ENCODE assay signal across 27 mouse cellular contexts in the genomic region with DNA sequence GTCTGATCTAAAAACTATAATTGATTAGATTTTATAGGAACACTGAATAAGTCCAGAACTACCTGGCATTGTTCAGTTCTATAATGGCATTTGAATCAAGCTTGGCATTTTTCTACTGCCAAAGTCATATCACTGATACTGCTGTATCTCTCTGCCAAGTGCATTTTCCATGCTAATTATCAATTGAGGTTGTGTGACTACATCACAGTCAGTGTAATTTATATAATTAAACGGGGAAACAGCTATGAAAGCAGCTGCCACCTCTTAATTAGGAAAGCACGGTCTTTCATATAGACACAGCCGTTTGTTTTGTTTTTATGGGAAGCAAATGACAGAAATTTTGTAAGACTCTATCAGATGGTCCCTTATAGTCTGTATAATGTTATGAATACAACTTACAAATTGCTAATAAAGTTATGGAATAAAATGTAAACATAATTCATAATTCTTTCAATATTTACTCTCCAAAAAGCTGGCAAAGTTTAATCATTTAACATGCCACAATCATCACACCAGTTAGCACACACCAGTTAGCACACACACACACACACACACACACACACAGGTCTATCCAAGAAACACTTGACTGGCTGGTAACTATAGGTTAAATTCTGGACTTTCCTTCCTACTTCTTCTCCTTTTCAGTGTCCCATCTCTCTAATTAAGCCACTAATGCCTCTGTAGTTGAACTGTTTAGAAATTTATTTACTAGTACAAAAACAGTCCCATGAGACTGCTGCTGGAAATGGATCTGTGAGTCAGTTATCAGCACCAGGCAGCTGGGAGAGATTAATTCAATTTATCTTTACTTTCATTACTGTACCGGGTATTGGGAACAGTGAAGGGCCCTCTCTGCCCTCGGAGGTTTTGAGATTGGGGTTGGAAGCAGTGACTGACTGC.
DNase-seq lines count a peak whose midpoint lies in the region; ATAC-seq and TF ChIP-seq lines count a peak whose summit lies in the region.
"Had no signal": no experiment of that assay in that cellular context is flagged by ENCODE, and none has a peak within 500 bp of the region (broad histone marks: within the 10 kb centered on the region; RNA-seq: fewer than 3 reads in every experiment).

No protein-coding gene starts in this region.

- H3K4me2 ChIP-seq in midbrain, embryonic 13.5 days (replicated peaks) = no peak overlapping the region
- H3K4me2 ChIP-seq in midbrain, embryonic 11.5 days = no peak overlapping the region
- no peak overlapping the region for H3K4me2 ChIP-seq in forebrain, embryonic 14.5 days (ENCODE audit: low read length)
- no peak overlapping the region for H3K4me2 ChIP-seq in hindbrain, embryonic 14.5 days (replicated peaks)
- no peak overlapping the region for H3K4me2 ChIP-seq in midbrain, postnatal 0 days (ENCODE audit: low read depth, low read length, poor library complexity, severe bottlenecking)
- H3K4me2 ChIP-seq: embryonic facial prominence, embryonic 12.5 days; heart, embryonic 15.5 days; intestine, embryonic 15.5 days; limb, embryonic 13.5 days; liver, embryonic 12.5 days; midbrain, embryonic 12.5 days had no signal

- no peak for DNase-seq in midbrain, embryonic 11.5 days (ENCODE audit: low spot score, missing footprints)
- peak; percentile 92 for DNase-seq in forebrain, embryonic 14.5 days (ENCODE audit: low spot score)
- DNase-seq in hindbrain, embryonic 14.5 days (ENCODE audit: low spot score) = peak; percentile 42
- peak; percentile 35 for DNase-seq in midbrain, postnatal 0 days (ENCODE audit: low spot score)
- DNase-seq in urinary bladder, postnatal 14 days (ENCODE audit: low spot score) = no peak
- no peak for DNase-seq in ovary, postnatal 10 days (ENCODE audit: low spot score)
- DNase-seq in heart, postnatal 4 days = no peak
- DNase-seq: adrenal gland, adult 8-10 months; B cell, adult 2 months; cerebellum, adult 18-20 months; cerebellum, postnatal 25 days; heart, postnatal 36 days; kidney, adult 9 months; kidney, postnatal 36 days; layer of hippocampus, postnatal 36 days; lung, adult 18-20 months; lung, postnatal 10 days; right cerebral cortex, adult 18-20 months; right cerebral cortex, postnatal 4 days had no signal

- 0 out of 2 replicates have a peak overlapping the region, but pooled peaks have one; percentile 71 for H3K27ac ChIP-seq in midbrain, embryonic 13.5 days
- no peak overlapping the region for H3K27ac ChIP-seq in midbrain, embryonic 11.5 days (ENCODE audit: low read depth, low read length)
- H3K27ac ChIP-seq in forebrain, embryonic 14.5 days (ENCODE audit: low read depth, low read length) = no peak overlapping the region
- no peak overlapping the region for H3K27ac ChIP-seq in hindbrain, embryonic 14.5 days
- H3K27ac ChIP-seq in midbrain, postnatal 0 days (ENCODE audit: low read depth, low read length) = no peak overlapping the region
- H3K27ac ChIP-seq: embryonic facial prominence, embryonic 12.5 days; heart, embryonic 15.5 days; intestine, embryonic 15.5 days; limb, embryonic 13.5 days; liver, embryonic 12.5 days; midbrain, embryonic 12.5 days had no signal

- peak; percentile 68; the same call in 1 of the 2 replicates for ATAC-seq in midbrain, embryonic 13.5 days
- ATAC-seq in midbrain, embryonic 11.5 days (ENCODE audit: low FRiP score) = no peak
- ATAC-seq in forebrain, embryonic 14.5 days = peak; percentile 91
- peak; percentile 57; the same call in 1 of the 2 replicates for ATAC-seq in hindbrain, embryonic 14.5 days (ENCODE audit: low FRiP score)
- peak; percentile 52; the same call in 1 of the 2 replicates for ATAC-seq in midbrain, postnatal 0 days (ENCODE audit: low FRiP score)
- ATAC-seq: activated CD4-positive, CD25-positive, alpha-beta regulatory T cell, adult 4 months; intestine, embryonic 15.5 days; liver, embryonic 12.5 days had no signal

- TF ChIP-seq CTCF in midbrain, postnatal 0 days (IDR thresholded peaks at IDR 0.05) = no peak

- H3K9ac ChIP-seq in midbrain, embryonic 13.5 days (replicated peaks) = no peak overlapping the region
- no peak overlapping the region for H3K9ac ChIP-seq in midbrain, embryonic 11.5 days (ENCODE audit: low read length)
- H3K9ac ChIP-seq in forebrain, embryonic 14.5 days (ENCODE audit: low read length) = no peak overlapping the region
- no peak overlapping the region for H3K9ac ChIP-seq in hindbrain, embryonic 14.5 days
- no peak overlapping the region for H3K9ac ChIP-seq in midbrain, postnatal 0 days (replicated peaks; ENCODE audit: low read length, poor library complexity, severe bottlenecking)
- H3K9ac ChIP-seq: embryonic facial prominence, embryonic 12.5 days; heart, embryonic 15.5 days; intestine, embryonic 15.5 days; limb, embryonic 13.5 days; liver, embryonic 12.5 days; midbrain, embryonic 12.5 days had no signal

- no peaks in the 10 kb centered on the region for H3K36me3 ChIP-seq in midbrain, embryonic 13.5 days
- H3K36me3 ChIP-seq in midbrain, embryonic 11.5 days (ENCODE audit: control insufficient read depth, insufficient read depth, low read length) = no peaks in the 10 kb centered on the region
- no peaks in the 10 kb centered on the region for H3K36me3 ChIP-seq in forebrain, embryonic 14.5 days (ENCODE audit: control insufficient read depth, insufficient read depth, low read length)
- H3K36me3 ChIP-seq in hindbrain, embryonic 14.5 days (replicated peaks; ENCODE audit: control insufficient read depth, insufficient read depth) = no peaks in the 10 kb centered on the region
- H3K36me3 ChIP-seq in midbrain, postnatal 0 days (ENCODE audit: insufficient read depth, low read length) = no peaks in the 10 kb centered on the region
- H3K36me3 ChIP-seq: embryonic facial prominence, embryonic 12.5 days; heart, embryonic 15.5 days; intestine, embryonic 15.5 days; limb, embryonic 13.5 days; liver, embryonic 12.5 days; midbrain, embryonic 12.5 days had no signal

- peaks cover 13% of the 10 kb centered on the region for H3K4me1 ChIP-seq in midbrain, embryonic 13.5 days (replicated peaks)
- H3K4me1 ChIP-seq in midbrain, embryonic 11.5 days (ENCODE audit: control insufficient read depth, insufficient read depth, low read length) = no peaks in the 10 kb centered on the region
- peaks cover 10% of the 10 kb centered on the region for H3K4me1 ChIP-seq in forebrain, embryonic 14.5 days (ENCODE audit: control insufficient read depth, insufficient read depth, low read length)
- peaks cover 18% of the 10 kb centered on the region for H3K4me1 ChIP-seq in hindbrain, embryonic 14.5 days (replicated peaks; ENCODE audit: control insufficient read depth, insufficient read depth, low read length)
- H3K4me1 ChIP-seq in midbrain, postnatal 0 days (ENCODE audit: insufficient read depth, low read length) = no peaks in the 10 kb centered on the region
- H3K4me1 ChIP-seq: embryonic facial prominence, embryonic 12.5 days; intestine, embryonic 15.5 days; liver, embryonic 12.5 days had no signal

- peaks cover 6% of the 10 kb centered on the region; the same call in 1 of the 2 replicates for H3K9me3 ChIP-seq in midbrain, embryonic 13.5 days
- H3K9me3 ChIP-seq in midbrain, embryonic 11.5 days (ENCODE audit: control insufficient read depth, low read length) = no peaks in the 10 kb centered on the region
- H3K9me3 ChIP-seq in forebrain, embryonic 14.5 days (replicated peaks; ENCODE audit: control insufficient read depth, low read length) = peaks cover 3% of the 10 kb centered on the region; the same call in 1 of the 2 replicates
- no peaks in the 10 kb centered on the region for H3K9me3 ChIP-seq in hindbrain, embryonic 14.5 days (ENCODE audit: control insufficient read depth, low read length)
- H3K9me3 ChIP-seq in midbrain, postnatal 0 days (ENCODE audit: low read length) = no peaks in the 10 kb centered on the region
- H3K9me3 ChIP-seq: embryonic facial prominence, embryonic 12.5 days; heart, embryonic 15.5 days; intestine, embryonic 15.5 days; liver, embryonic 12.5 days had no signal

- H3K27me3 ChIP-seq in midbrain, embryonic 13.5 days = no peaks in the 10 kb centered on the region
- H3K27me3 ChIP-seq in midbrain, embryonic 11.5 days (ENCODE audit: control insufficient read depth, insufficient read depth, low read length) = no peaks in the 10 kb centered on the region
- no peaks in the 10 kb centered on the region for H3K27me3 ChIP-seq in forebrain, embryonic 14.5 days (replicated peaks; ENCODE audit: control insufficient read depth, insufficient read depth, low read length)
- no peaks in the 10 kb centered on the region for H3K27me3 ChIP-seq in hindbrain, embryonic 14.5 days (ENCODE audit: control insufficient read depth, insufficient read depth, low read length)
- no peaks in the 10 kb centered on the region for H3K27me3 ChIP-seq in midbrain, postnatal 0 days (ENCODE audit: insufficient read depth, low read length)
- H3K27me3 ChIP-seq: embryonic facial prominence, embryonic 12.5 days; heart, embryonic 15.5 days; intestine, embryonic 15.5 days; liver, embryonic 12.5 days; midbrain, embryonic 12.5 days had no signal

- no peak overlapping the region for H3K4me3 ChIP-seq in midbrain, embryonic 13.5 days (replicated peaks)
- H3K4me3 ChIP-seq in midbrain, embryonic 11.5 days (ENCODE audit: low read depth, low read length) = no peak overlapping the region
- H3K4me3 ChIP-seq in forebrain, embryonic 14.5 days (ENCODE audit: low read depth, low read length) = no peak overlapping the region
- no peak overlapping the region for H3K4me3 ChIP-seq in hindbrain, embryonic 14.5 days (replicated peaks; ENCODE audit: low read length)
- H3K4me3 ChIP-seq in midbrain, postnatal 0 days (ENCODE audit: low read depth, low read length) = no peak overlapping the region
- H3K4me3 ChIP-seq: embryonic facial prominence, embryonic 12.5 days; heart, embryonic 15.5 days; intestine, embryonic 15.5 days; limb, embryonic 13.5 days; liver, embryonic 12.5 days; midbrain, embryonic 12.5 days had no signal

- WGBS in midbrain, embryonic 13.5 days = 56% methylated on average over 5 of the region's 5 CpGs
- 80% methylated on average over 5 of the region's 5 CpGs for WGBS in midbrain, embryonic 11.5 days
- 23% methylated on average over 5 of the region's 5 CpGs for WGBS in forebrain, embryonic 14.5 days
- 37% methylated on average over 5 of the region's 5 CpGs for WGBS in hindbrain, embryonic 14.5 days
- 57% methylated on average over 5 of the region's 5 CpGs for WGBS in midbrain, postnatal 0 days

Comparison
In these comparisons a context has a peak if more than half of its experiments do, and no peak if none do; other contexts are left out.
1. DNase-seq: peak in forebrain, embryonic 14.5 days (single experiment), hindbrain, embryonic 14.5 days (single experiment) and midbrain, postnatal 0 days (single experiment); none in midbrain, embryonic 11.5 days (single experiment), urinary bladder, postnatal 14 days (single experiment), ovary, postnatal 10 days (single experiment) and heart, postnatal 4 days (single experiment).